Mouse (Mus musculus): ENCODE data around the gene Mob3b.

Mob3b gene

GRCm38 (mm10) chr4:35148326-35148725, 9.0 kb downstream of the Mob3b start:
- DNase-seq (ENCODE audit: low read depth, low spot score) = no peak

- DNase-seq (ENCODE audit: low read depth, low spot score) = no peak
These were observed 10.7 kb downstream of the Mob3b start for GRCm38 (mm10) chr4:35146597-35146996.

- DNase-seq (ENCODE audit: low read depth, low spot score) = no peak
These were observed 11.6 kb downstream of the Mob3b start for GRCm38 (mm10) chr4:35145726-35146125.

- DNase-seq (ENCODE audit: low read depth, low spot score) = no peak
These were observed 13.7 kb downstream of the Mob3b start for GRCm38 (mm10) chr4:35143472-35144102.

- DNase-seq (ENCODE audit: low read depth, low spot score) = no peak
These were observed 17.0 kb downstream of the Mob3b start for GRCm38 (mm10) chr4:35140317-35140716.

- no peak for DNase-seq (ENCODE audit: low read depth, low spot score)
These were observed 19.2 kb downstream of the Mob3b start for GRCm38 (mm10) chr4:35138077-35138476.

- no peak for DNase-seq (ENCODE audit: low read depth, low spot score)
These were observed 20.3 kb downstream of the Mob3b start for GRCm38 (mm10) chr4:35136996-35137395.

GRCm38 (mm10) chr4:35135806-35136205, 21.5 kb downstream of the Mob3b start:
- no peak for DNase-seq (ENCODE audit: low read depth, low spot score)

- DNase-seq (ENCODE audit: low read depth, low spot score) = no peak
These were observed 22.3 kb downstream of the Mob3b start for GRCm38 (mm10) chr4:35134846-35135611.

- no peak for DNase-seq (ENCODE audit: low read depth, low spot score)
These were observed 23.9 kb downstream of the Mob3b start for GRCm38 (mm10) chr4:35133411-35133810.

- DNase-seq (ENCODE audit: low read depth, low spot score) = no peak
These were observed 25.7 kb downstream of the Mob3b start for GRCm38 (mm10) chr4:35131592-35131991.

GRCm38 (mm10) chr4:35130411-35130948, 26.8 kb downstream of the Mob3b start:
- no peak for DNase-seq (ENCODE audit: low read depth, low spot score)

- no peak for DNase-seq (ENCODE audit: low read depth, low spot score)
These were observed 29.5 kb downstream of the Mob3b start for GRCm38 (mm10) chr4:35127759-35128158.

- no peak for DNase-seq (ENCODE audit: low read depth, low spot score)
These were observed 30.5 kb downstream of the Mob3b start for GRCm38 (mm10) chr4:35126776-35127175.

- DNase-seq (ENCODE audit: low read depth, low spot score) = no peak
These were observed 31.9 kb downstream of the Mob3b start for GRCm38 (mm10) chr4:35125299-35125777.

GRCm38 (mm10) chr4:35124027-35124426, 33.3 kb downstream of the Mob3b start:
- no peak for DNase-seq (ENCODE audit: low read depth, low spot score)

- DNase-seq (ENCODE audit: low read depth, low spot score) = no peak
These were observed 34.2 kb downstream of the Mob3b start for GRCm38 (mm10) chr4:35123087-35123486.

- DNase-seq (ENCODE audit: low read depth, low spot score) = no peak
These were observed 36.2 kb downstream of the Mob3b start for GRCm38 (mm10) chr4:35121060-35121459.

GRCm38 (mm10) chr4:35120575-35120974, 36.7 kb downstream of the Mob3b start:
- no peak for DNase-seq (ENCODE audit: low read depth, low spot score)

- no peak for DNase-seq (ENCODE audit: low read depth, low spot score)
These were observed 37.1 kb downstream of the Mob3b start for GRCm38 (mm10) chr4:35120159-35120558.

GRCm38 (mm10) chr4:35118851-35119250, 38.4 kb downstream of the Mob3b start:
- DNase-seq (ENCODE audit: low read depth, low spot score) = no peak

GRCm38 (mm10) chr4:35117144-35117543, 40.1 kb downstream of the Mob3b start:
- DNase-seq (ENCODE audit: low read depth, low spot score) = no peak

GRCm38 (mm10) chr4:35115933-35116332, 41.4 kb downstream of the Mob3b start:
- DNase-seq (ENCODE audit: low read depth, low spot score) = no peak

Data from c-Kit-negative CD71-positive TER-119-positive erythroid progenitor cells, embryonic 14.5 days (primary cell).